Mouse (Mus musculus) heart, adult 2 months (tissue): ENCODE data around the gene Bspry. TPM values are rescaled to one million over a fixed set of nuclear protein-coding genes. Genes with fewer than 3 reads are reported as not detected.

Source experiments
- DNase-seq, 2 experiments: peaks; one replicate each; pipeline ENCODE4 v3.0.0; 2021
- H3K27ac ChIP-seq: fragments of 200-600 bp; 2 replicates; pipeline ENCODE4 v1.8.1; 2022
- H3K27me3 ChIP-seq: fragments of 200-500 bp; 2 replicates; pipeline ENCODE4 v1.6.1; 2012; ENCODE audit warnings: mild to moderate bottlenecking, low read length, inconsistent platforms, mixed read lengths; ENCODE audit not compliant: control insufficient read depth, insufficient read depth
- H3K36me3 ChIP-seq: fragments of 200-500 bp; 2 replicates; pipeline ENCODE4 v1.6.1; 2012; ENCODE audit warnings: low read length, inconsistent platforms; ENCODE audit not compliant: control insufficient read depth, insufficient read depth
- H3K4me1 ChIP-seq: fragments of 200-500 bp; 2 replicates; pipeline ENCODE4 v1.6.1; 2011; ENCODE audit warnings: low read length; ENCODE audit not compliant: control insufficient read depth, insufficient read depth
- H3K4me3 ChIP-seq: fragments of 200-600 bp; 2 replicates; pipeline ENCODE4 v1.8.1; 2022
- H3K79me2 ChIP-seq: fragments of 200-500 bp; replicated peaks from 2 replicates; pipeline ENCODE4 v1.6.1; 2012; ENCODE audit warnings: mild to moderate bottlenecking, inconsistent platforms, low read length, moderate library complexity, mixed read lengths; ENCODE audit not compliant: control insufficient read depth, insufficient read depth
- H3K9ac ChIP-seq: fragments of 200-500 bp; 2 replicates; pipeline ENCODE4 v1.6.1; 2012; ENCODE audit warnings: low read depth, mild to moderate bottlenecking, control low read depth, inconsistent platforms, low read length, mixed read lengths
- CTCF ChIP-seq: fragments of 200-600 bp; IDR thresholded peaks from 2 replicates; pipeline ENCODE4 v1.8.1; 2022; ENCODE audit warnings: antibody characterized with exemption, mild to moderate bottlenecking, moderate library complexity
- EP300 ChIP-seq: fragments of 200-500 bp; IDR thresholded peaks from 2 replicates; pipeline ENCODE4 v1.6.1; 2011; ENCODE audit warnings: low read depth, low read length, control low read depth; ENCODE audit not compliant: insufficient read depth
- POLR2A ChIP-seq: fragments of 200-500 bp; IDR thresholded peaks from 2 replicates; pipeline ENCODE4 v1.6.1; 2011; ENCODE audit warnings: mild to moderate bottlenecking, low read depth, low read length, control low read depth; ENCODE audit not compliant: insufficient read depth
- WGBS: fragments of 180-500 bp; shearing (Covaris S2); methylation state at CpG from one replicate; pipeline ENCODE4 v1.1.7; 2018; 5-methylcytosine and 5-hydroxymethylcytosine counted together
- intact Hi-C: fragments of 180-260 bp; cut with DNase I; formaldehyde crosslinking; loops from one replicate; pipeline ENCODE4 v1.15.1; 2025
- polyA plus RNA-seq: library from polyadenylated mRNA; depleted of rRNA; stranded (reverse); fragments of >200 nt; gene quantifications from 2 replicates; pipeline ENCODE4 v1.2.3, GENCODE M21; 2012
- total RNA-seq, 2 experiments: library from RNA; stranded (reverse); gene quantifications; 2 replicates each; pipeline ENCODE4 v1.2.3; 2021

The Bspry gene
- total and polyA plus RNA-seq, 3 experiments: 0.09 to 1.2 (median 0.13) TPM

GRCm38 (mm10) chr4:62524651-62525488 lies 45.0 kb downstream of the Bspry start, which contains the start of the genes Pole3 and 4933430I17Rik:
Gene Pole3, minus strand, starts transcription at chr4:62525068.
Gene 4933430I17Rik, plus strand, starts transcription at chr4:62525369.
- DNase-seq: peak; percentile 96 to 98
- Histone ChIP-seq H3K79me2 (no peaks in the 10 kb centered on the region), H3K36me3 (no peaks in the 10 kb centered on the region), H3K4me3 (peak within 1 kb of the TSS; percentile 82), H3K27me3 (no peaks in the 10 kb centered on the region), H3K9ac (peak within 1 kb of the TSS; percentile 70), H3K4me1 (peaks cover 3% of the 10 kb centered on the region), H3K27ac (peak within 1 kb of the TSS; percentile 99)
- WGBS: under 1% methylated on average over 59 of the region's 59 CpGs
- intact Hi-C loops: loop anchor here (10.0 kb wide), 2 partner anchors 320 to 1030 kb away; partner anchors contain the start of gene Tmem268
- TF ChIP-seq EP300: peak; percentile 46; the same call in 1 of the 2 replicates
- TF ChIP-seq CTCF: no peak
- peak; percentile 44; the same call in 1 of the 2 replicates for TF ChIP-seq POLR2A

DNA sequence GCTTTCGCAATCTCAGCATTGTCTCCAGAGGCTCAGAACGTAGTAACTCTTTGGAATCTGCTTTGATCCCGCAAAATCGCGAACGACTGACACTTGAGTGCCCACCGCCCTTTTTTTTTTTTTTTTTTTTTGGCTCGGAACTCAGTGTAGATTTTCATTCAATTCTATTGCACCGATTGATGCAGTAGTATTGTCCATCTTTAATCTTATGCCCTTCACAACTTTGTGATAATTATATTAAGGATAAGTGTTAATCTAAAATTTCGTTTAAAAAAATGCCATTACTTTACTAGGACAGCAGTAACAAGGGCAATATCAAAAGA lies 45.6 kb downstream of the Bspry start:
- DNase-seq: no peak
- Histone ChIP-seq H3K36me3 (no peaks in the 10 kb centered on the region), H3K9ac (no peak overlapping the region), H3K27me3 (no peaks in the 10 kb centered on the region), H3K4me3 (peak overlapping the region; percentile 82), H3K27ac (no peak overlapping the region), H3K79me2 (no peaks in the 10 kb centered on the region), H3K4me1 (peaks cover 3% of the 10 kb centered on the region)
- 2% methylated on average over 10 of the region's 10 CpGs for WGBS
- TF ChIP-seq EP300 (no peak), CTCF (no peak), POLR2A (no peak)
- intact Hi-C loops: loop anchor here (10.0 kb wide), 2 partner anchors 321 to 1029 kb away; partner anchors contain the start of gene Tmem268

DNA sequence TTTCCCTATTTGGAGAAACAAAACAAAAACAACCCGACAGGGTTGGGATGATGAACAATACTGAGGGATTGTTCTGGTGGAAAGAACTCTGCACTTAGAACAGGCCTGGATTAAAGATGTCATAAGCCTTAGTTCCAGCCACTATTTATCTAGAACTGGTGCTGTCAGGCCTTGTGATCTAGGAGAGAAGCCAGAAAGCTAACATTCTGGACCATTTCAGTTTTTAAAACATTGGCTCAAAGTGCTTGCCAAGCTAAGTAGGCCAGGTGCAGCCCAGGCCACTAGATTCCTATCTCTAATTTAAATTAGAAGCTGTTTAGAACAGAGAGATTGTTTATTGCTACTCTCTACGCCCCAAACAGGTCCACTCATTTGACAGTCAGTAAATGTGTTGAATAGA lies 46.4 kb downstream of the Bspry start:
- no peak overlapping the region for H3K9ac ChIP-seq
- intact Hi-C loops: loop anchor here (10.0 kb wide), 2 partner anchors 321 to 1029 kb away; partner anchors contain the start of gene Tmem268
- TF ChIP-seq EP300 (no peak), POLR2A (no peak), CTCF (no peak)
- WGBS: 69% methylated on average over 2 of the region's 2 CpGs
- no peak for DNase-seq
- no peak overlapping the region for H3K4me3 ChIP-seq
- no peaks in the 10 kb centered on the region for H3K36me3 ChIP-seq
- H3K79me2 ChIP-seq: no peaks in the 10 kb centered on the region
- H3K4me1 ChIP-seq: peaks cover 3% of the 10 kb centered on the region
- no peak overlapping the region for H3K27ac ChIP-seq
- no peaks in the 10 kb centered on the region for H3K27me3 ChIP-seq

GRCm38 (mm10) chr4:62527655-62528054 lies 47.8 kb downstream of the Bspry start:
- intact Hi-C loops: loop anchor here (10.0 kb wide), 2 partner anchors 323 to 1027 kb away; partner anchors contain the start of gene Tmem268
- WGBS: 56% methylated on average over 4 of the region's 4 CpGs
- Histone ChIP-seq H3K4me1 (peaks cover 3% of the 10 kb centered on the region), H3K27ac (no peak overlapping the region), H3K9ac (no peak overlapping the region), H3K79me2 (no peaks in the 10 kb centered on the region), H3K4me3 (no peak overlapping the region), H3K36me3 (no peaks in the 10 kb centered on the region), H3K27me3 (no peaks in the 10 kb centered on the region)
- no peak for TF ChIP-seq EP300
- TF ChIP-seq POLR2A: no peak
- no peak for TF ChIP-seq CTCF
- no peak for DNase-seq

- TF ChIP-seq POLR2A (no peak), EP300 (no peak), CTCF (no peak)
- no peak for DNase-seq
- intact Hi-C loops: no loop called here
- Histone ChIP-seq H3K4me3 (no peak overlapping the region), H3K27me3 (no peaks in the 10 kb centered on the region), H3K27ac (no peak overlapping the region), H3K36me3 (no peaks in the 10 kb centered on the region), H3K4me1 (no peaks in the 10 kb centered on the region), H3K9ac (no peak overlapping the region), H3K79me2 (no peaks in the 10 kb centered on the region)
- 79% methylated on average over 6 of the region's 6 CpGs for WGBS
Measured at GRCm38 (mm10) chr4:62533729-62534128, 53.9 kb downstream of the Bspry start.

DNA sequence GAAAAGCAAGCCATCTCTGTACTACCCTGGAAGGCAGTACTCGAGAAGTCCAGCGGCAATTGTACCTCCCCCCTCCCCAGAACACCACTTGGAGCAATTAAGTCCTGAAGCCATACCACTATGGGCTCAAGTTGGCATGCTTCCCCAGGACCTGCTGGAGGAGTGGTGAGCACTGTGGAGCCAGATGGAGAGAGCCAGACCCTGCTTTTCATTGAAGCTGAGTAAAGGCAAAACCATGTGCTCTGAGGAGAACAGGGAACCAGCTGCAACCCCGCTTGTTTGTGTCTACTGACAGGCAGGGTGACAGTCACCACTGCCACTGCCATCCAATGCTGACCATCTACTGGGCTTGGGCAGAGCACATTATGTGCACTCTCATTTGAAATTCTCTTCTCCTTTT lies 61.9 kb downstream of the Bspry start:
- Histone ChIP-seq H3K27me3 (no peaks in the 10 kb centered on the region), H3K36me3 (no peaks in the 10 kb centered on the region), H3K27ac (no peak overlapping the region), H3K9ac (no peak overlapping the region), H3K4me3 (no peak overlapping the region), H3K4me1 (no peaks in the 10 kb centered on the region), H3K79me2 (no peaks in the 10 kb centered on the region)
- WGBS: 84% methylated on average over 3 of the region's 3 CpGs
- no peak for DNase-seq
- intact Hi-C loops: no loop called here
- TF ChIP-seq CTCF: no peak
